ENCODE assay signal across 19 mouse cellular contexts in genomic region chr3:79906250-79907045, GRCm38 (mm10). TPM values are rescaled to one million over a fixed set of nuclear protein-coding genes. Genes with fewer than 3 reads are reported as not detected.
A peak's percentile ranks its signal among the peaks of the same experiment; 100 is the strongest.
DNase-seq lines count a peak whose midpoint lies in the region; ATAC-seq lines count a peak whose summit lies in the region.
"Had no signal": no experiment of that assay in that cellular context is flagged by ENCODE, and none has a peak within 500 bp of the region (broad histone marks: within the 10 kb centered on the region; RNA-seq: fewer than 3 reads in every experiment).

No protein-coding gene starts in this region.

- H3K9me3 ChIP-seq in heart, embryonic 13.5 days = no peaks in the 10 kb centered on the region
- no peaks in the 10 kb centered on the region for H3K9me3 ChIP-seq in lung, embryonic 16.5 days (ENCODE audit: control insufficient read depth, low read length)
- H3K9me3 ChIP-seq: limb, embryonic 12.5 days; neural tube, embryonic 12.5 days had no signal

- WGBS in heart, embryonic 13.5 days = 49% methylated on average over 5 of the region's 5 CpGs
- 52% methylated on average over 5 of the region's 5 CpGs for WGBS in lung, embryonic 16.5 days

- H3K4me2 ChIP-seq in heart, embryonic 13.5 days = peak overlapping the region; percentile 35
- H3K4me2 ChIP-seq in lung, embryonic 16.5 days (ENCODE audit: low read depth, low read length) = peak overlapping the region; percentile 4; the same call in 1 of the 2 replicates
- H3K4me2 ChIP-seq: limb, embryonic 12.5 days; midbrain, embryonic 11.5 days; neural tube, embryonic 12.5 days had no signal

- peaks cover 70% of the 10 kb centered on the region for H3K4me1 ChIP-seq in heart, embryonic 13.5 days
- peaks cover 16% of the 10 kb centered on the region for H3K4me1 ChIP-seq in lung, embryonic 16.5 days (replicated peaks; ENCODE audit: control insufficient read depth, insufficient read depth, low read length)
- H3K4me1 ChIP-seq: limb, embryonic 12.5 days had no signal

- peaks cover 49% of the 10 kb centered on the region for H3K36me3 ChIP-seq in heart, embryonic 13.5 days
- no peaks in the 10 kb centered on the region for H3K36me3 ChIP-seq in lung, embryonic 16.5 days (ENCODE audit: control insufficient read depth, insufficient read depth, low read length)
- H3K36me3 ChIP-seq: limb, embryonic 12.5 days; neural tube, embryonic 12.5 days had no signal

- no peaks in the 10 kb centered on the region for H3K27me3 ChIP-seq in heart, embryonic 13.5 days (replicated peaks)
- no peaks in the 10 kb centered on the region for H3K27me3 ChIP-seq in lung, embryonic 16.5 days (ENCODE audit: control insufficient read depth, insufficient read depth, low read depth, low read length)
- H3K27me3 ChIP-seq: limb, embryonic 12.5 days; neural tube, embryonic 12.5 days had no signal

- H3K27ac ChIP-seq in heart, embryonic 13.5 days (replicated peaks) = peak overlapping the region; percentile 51
- H3K27ac ChIP-seq in lung, embryonic 16.5 days (ENCODE audit: low read length) = peak overlapping the region; percentile 68
- H3K27ac ChIP-seq: hindbrain, postnatal 0 days; limb, embryonic 12.5 days; neural tube, embryonic 12.5 days had no signal

- DNase-seq in heart, adult 9 months (ENCODE audit: low spot score in 2 of 2) = no peak
- DNase-seq in lung, postnatal 10 days = no peak
- no peak for DNase-seq in thymus, postnatal 10 days (ENCODE audit: low spot score in 2 of 2)
- DNase-seq: cerebellum, adult 11 months; cerebellum, postnatal 14 days; kidney, adult 18-20 months; layer of hippocampus, adult 9-11 months; right cerebral cortex, postnatal 14 days had no signal

- H3K9ac ChIP-seq in heart, embryonic 13.5 days = no peak overlapping the region
- no peak overlapping the region for H3K9ac ChIP-seq in lung, embryonic 16.5 days (ENCODE audit: low read length)
- H3K9ac ChIP-seq: limb, embryonic 12.5 days; neural tube, embryonic 12.5 days had no signal

- no peak overlapping the region for H3K4me3 ChIP-seq in heart, embryonic 13.5 days
- H3K4me3 ChIP-seq in lung, embryonic 16.5 days (ENCODE audit: low read length) = no peak overlapping the region
- H3K4me3 ChIP-seq: erythroblast, embryonic 14.5 days; limb, embryonic 12.5 days; neural tube, embryonic 12.5 days had no signal

- ATAC-seq in heart, embryonic 13.5 days (ENCODE audit: extremely low read depth, insufficient number of reproducible peaks, low FRiP score, low TSS enrichment) = no peak
- no peak for ATAC-seq in lung, embryonic 16.5 days (ENCODE audit: low read depth)
- peak; percentile 7 for ATAC-seq in common myeloid progenitor, adult 5-6 weeks (replicated peaks; ENCODE audit: low read depth, poor library complexity, severe bottlenecking)
- ATAC-seq in megakaryocyte progenitor cell, adult 5-6 weeks (replicated peaks; ENCODE audit: poor library complexity) = peak; percentile 18
- ATAC-seq: forebrain, embryonic 14.5 days; hindbrain, postnatal 0 days had no signal

RNA-seq across cellular contexts. Expression of gene Fam198b, which starts 22.1 kb away (rescaled TPM):
- polyA plus RNA-seq in heart, embryonic 13.5 days (2015; fragmentation: Nextera tagmentation; extraction: Ambion mirVana) = 43.8 and 54.8 TPM in 2 replicates
- 31.0 and 32.9 TPM in 2 replicates for polyA plus RNA-seq in lung, embryonic 16.5 days (2015; fragmentation: Nextera tagmentation; extraction: Ambion mirVana)
- total RNA-seq in common myeloid progenitor, adult 5-6 weeks (2017) = 0.55 TPM in 1 of 2 replicates, not detected in the other
- total RNA-seq in megakaryocyte progenitor cell, adult 5-6 weeks (2015) = 0.12 and 2.8 TPM in 2 replicates
- total RNA-seq in megakaryocyte progenitor cell, adult 5-6 weeks (2017) = 0.04 and 2.6 TPM in 2 replicates
- total RNA-seq: monocyte, adult 5-6 weeks had no signal

RNA-seq across cellular contexts. Expression of gene Tmem144, which starts 53.9 kb away (rescaled TPM):
- polyA plus RNA-seq in heart, embryonic 13.5 days (2015; fragmentation: Nextera tagmentation; extraction: Ambion mirVana) = 9.3 and 12.1 TPM in 2 replicates
- polyA plus RNA-seq in lung, embryonic 16.5 days (2015; fragmentation: Nextera tagmentation; extraction: Ambion mirVana) = 4.9 and 5.2 TPM in 2 replicates
- total RNA-seq in common myeloid progenitor, adult 5-6 weeks (2017) = 1.1 and 7.4 TPM in 2 replicates
- 2.2 and 4.3 TPM in 2 replicates for total RNA-seq in megakaryocyte progenitor cell, adult 5-6 weeks (2015)
- 1.5 and 2.2 TPM in 2 replicates for total RNA-seq in megakaryocyte progenitor cell, adult 5-6 weeks (2017)
- total RNA-seq: monocyte, adult 5-6 weeks had no signal
- polyA plus RNA-seq: erythroblast, embryonic 14.5 days had no signal

Comparison
In these comparisons a context has a peak if more than half of its experiments do, and no peak if none do; other contexts are left out.
1. ATAC-seq: peak in common myeloid progenitor, adult 5-6 weeks (single experiment) and megakaryocyte progenitor cell, adult 5-6 weeks (single experiment); none in heart, embryonic 13.5 days (single experiment) and lung, embryonic 16.5 days (single experiment).